Mouse (Mus musculus) myocyte (in vitro differentiated cells): Measurements from ENCODE around the gene Ddr2.

ENCODE experiments used
- CEBPB ChIP-seq: IDR thresholded peaks from 2 replicates; pipeline ENCODE4 v1.6.1; 2011; ENCODE audit warnings: mild to moderate bottlenecking, moderate library complexity; ENCODE audit not compliant: poor library complexity, insufficient read depth, severe bottlenecking
- E2F4 ChIP-seq: IDR thresholded peaks from one replicate; pipeline ENCODE4 v1.6.1; 2011; ENCODE audit warnings: mild to moderate bottlenecking, control low read depth, moderate library complexity; ENCODE audit not compliant: insufficient read depth
- MAX ChIP-seq: IDR thresholded peaks from one replicate; pipeline ENCODE4 v1.6.1; 2011; ENCODE audit warnings: low read depth, mild to moderate bottlenecking, control low read depth
- MYOD1 ChIP-seq, 3 experiments: IDR thresholded peaks; one replicate each; pipeline ENCODE4 v1.6.1; 2011; ENCODE audit warnings: control low read depth in 2 of 3, low read depth in 2 of 3, mild to moderate bottlenecking in 2 of 3, moderate library complexity in 1 of 3; ENCODE audit not compliant: insufficient read length in 2 of 3, control insufficient read depth in 1 of 3
- MYOG ChIP-seq, 3 experiments: IDR thresholded peaks; one replicate each; pipeline ENCODE4 v1.6.1; 2011; ENCODE audit warnings: control low read depth in 2 of 3, low read depth in 2 of 3, mild to moderate bottlenecking in 2 of 3; ENCODE audit not compliant: insufficient read length in 2 of 3, control insufficient read depth in 1 of 3, insufficient read depth in 1 of 3
- POLR2A ChIP-seq: IDR thresholded peaks from one replicate; pipeline ENCODE4 v1.6.1; 2011; ENCODE audit warnings: low read depth, mild to moderate bottlenecking, control low read depth, moderate library complexity; ENCODE audit not compliant: insufficient read length
- POLR2AphosphoS2 ChIP-seq: IDR thresholded peaks from one replicate; pipeline ENCODE4 v1.6.1; 2011; ENCODE audit warnings: low read depth, control low read depth; ENCODE audit not compliant: insufficient read length
- TCF12 ChIP-seq: IDR thresholded peaks from one replicate; pipeline ENCODE4 v1.6.1; 2011; ENCODE audit warnings: mild to moderate bottlenecking, control low read depth; ENCODE audit not compliant: poor library complexity, insufficient read depth, severe bottlenecking
- USF1 ChIP-seq: IDR thresholded peaks from one replicate; pipeline ENCODE4 v1.6.1; 2011; ENCODE audit warnings: low read depth, mild to moderate bottlenecking, control low read depth, moderate library complexity

DNA sequence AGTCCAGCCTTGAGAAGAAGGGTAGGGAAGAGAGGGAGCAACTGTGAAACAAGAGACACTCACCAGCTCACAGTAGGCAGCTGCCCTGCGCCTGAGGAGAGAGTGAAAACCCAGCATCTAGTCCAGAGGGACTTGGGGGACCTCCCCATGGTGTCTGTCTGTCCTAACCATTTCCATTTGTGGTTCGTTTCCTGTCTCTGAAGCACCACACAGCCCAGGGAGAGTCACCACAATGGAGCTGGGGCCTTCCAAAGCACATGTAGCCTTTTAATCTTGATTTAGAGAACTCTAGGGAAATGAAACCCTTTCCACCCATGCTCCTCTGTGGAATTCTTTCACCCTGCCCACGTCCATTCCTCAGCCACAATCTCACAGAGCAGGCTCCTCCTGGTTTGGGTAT is 105.3 kb downstream of the Ddr2 start:
- no peak for TF ChIP-seq USF1
- no peak for TF ChIP-seq POLR2A
- no peak for TF ChIP-seq TCF12
- TF ChIP-seq CEBPB = no peak
- no peak for TF ChIP-seq POLR2AphosphoS2
- TF ChIP-seq E2F4 = no peak
- no peak for TF ChIP-seq MAX
- no peak for TF ChIP-seq MYOD1 (IDR thresholded peaks at IDR 0.05; ENCODE audit: control insufficient read depth in 1 of 3, insufficient read length in 2 of 3, low read depth in 2 of 3)
- TF ChIP-seq MYOG (IDR thresholded peaks at IDR 0.05; ENCODE audit: control insufficient read depth in 1 of 3, insufficient read depth in 1 of 3, insufficient read length in 2 of 3, low read depth in 2 of 3) = no peak
